ENCODE assay signal across 10 mouse cellular contexts in genomic region chr15:102287395-102287794, GRCm38 (mm10). TPM values are rescaled to one million over a fixed set of nuclear protein-coding genes. Genes with fewer than 3 reads are reported as not detected.
DNase-seq lines count a peak whose midpoint lies in the region; ATAC-seq and TF ChIP-seq lines count a peak whose summit lies in the region.
"Had no signal": no experiment of that assay in that cellular context is flagged by ENCODE, and none has a peak within 500 bp of the region (broad histone marks: within the 10 kb centered on the region; RNA-seq: fewer than 3 reads in every experiment).

No protein-coding gene starts in this region.

- H3K4me1 ChIP-seq in hindbrain, embryonic 14.5 days (replicated peaks; ENCODE audit: control insufficient read depth, insufficient read depth, low read length) = no peaks in the 10 kb centered on the region
- no peaks in the 10 kb centered on the region for H3K4me1 ChIP-seq in hindbrain, embryonic 13.5 days (replicated peaks)
- H3K4me1 ChIP-seq in CH12.LX (ENCODE audit: control insufficient read depth in 1 of 2, insufficient read depth in 2 of 2) = no peaks in the 10 kb centered on the region
- H3K4me1 ChIP-seq in forebrain, embryonic 10.5 days = 0 out of 2 replicates have a peak, but pooled peaks cover 2% of the 10 kb centered on the region

- H3K4me2 ChIP-seq in hindbrain, embryonic 14.5 days (replicated peaks) = no peak overlapping the region
- no peak overlapping the region for H3K4me2 ChIP-seq in hindbrain, embryonic 13.5 days
- H3K4me2 ChIP-seq in CH12.LX (ENCODE audit: insufficient read depth, low read depth, poor library complexity, severe bottlenecking) = no peak overlapping the region

- H3K79me2 ChIP-seq in CH12.LX (replicated peaks; ENCODE audit: control insufficient read depth, extremely low read depth, insufficient read depth, poor library complexity, severe bottlenecking) = no peaks in the 10 kb centered on the region

- 0 out of 2 replicates have a peak, but pooled peaks cover 7% of the 10 kb centered on the region for H3K36me3 ChIP-seq in hindbrain, embryonic 14.5 days (replicated peaks; ENCODE audit: control insufficient read depth, insufficient read depth)
- peaks cover 7% of the 10 kb centered on the region for H3K36me3 ChIP-seq in hindbrain, embryonic 13.5 days
- H3K36me3 ChIP-seq in CH12.LX (replicated peaks in 1 of 2; ENCODE audit: control insufficient read depth in 1 of 2, insufficient read depth in 1 of 2, low read length in 1 of 2) = peaks cover 3 to 11% of the 10 kb centered on the region in 2 experiments
- H3K36me3 ChIP-seq in forebrain, embryonic 10.5 days (replicated peaks) = peaks cover 5% of the 10 kb centered on the region

- no peak overlapping the region for H3K9ac ChIP-seq in hindbrain, embryonic 14.5 days
- no peak overlapping the region for H3K9ac ChIP-seq in hindbrain, embryonic 13.5 days
- H3K9ac ChIP-seq in CH12.LX (ENCODE audit: insufficient read depth, low read depth) = no peak overlapping the region

- H3K27ac ChIP-seq in hindbrain, embryonic 14.5 days = no peak overlapping the region
- no peak overlapping the region for H3K27ac ChIP-seq in hindbrain, embryonic 13.5 days
- no peak overlapping the region for H3K27ac ChIP-seq in CH12.LX (ENCODE audit: insufficient read depth, low read depth)
- H3K27ac ChIP-seq in forebrain, embryonic 10.5 days = no peak overlapping the region
- H3K27ac ChIP-seq: macrophage had no signal

- dilution Hi-C loops in CH12.LX (cut with MboI; ENCODE audit: extremely low pct_ligation_motif_present, extremely low pct_unique_long_range_greater_than_20kb, low sequenced_read_pairs) = no loop called here

- peak; percentile 89 for TF ChIP-seq RAD21 in CH12.LX (IDR thresholded peaks at IDR 0.05; ENCODE audit: low read depth, low read length)

- no peak for TF ChIP-seq EP300 in CH12.LX (IDR thresholded peaks at IDR 0.05; ENCODE audit: low read length)

- no peaks in the 10 kb centered on the region for H3K9me3 ChIP-seq in hindbrain, embryonic 14.5 days (ENCODE audit: control insufficient read depth, low read length)
- no peaks in the 10 kb centered on the region for H3K9me3 ChIP-seq in hindbrain, embryonic 13.5 days
- H3K9me3 ChIP-seq in CH12.LX (replicated peaks; ENCODE audit: low read length) = no peaks in the 10 kb centered on the region
- no peaks in the 10 kb centered on the region for H3K9me3 ChIP-seq in forebrain, embryonic 10.5 days

- in situ Hi-C loops in CH12.LX (cut with MboI; ENCODE audit: low pct_ligation_motif_present, low pct_unique_long_range_greater_than_20kb, low sequenced_read_pairs) = loop anchor here (5.0 kb wide), 1 partner anchor 50 kb away; no protein-coding TSS in a partner anchor

- ATAC-seq in hindbrain, embryonic 14.5 days (ENCODE audit: low FRiP score) = no peak
- ATAC-seq in hindbrain, embryonic 13.5 days (ENCODE audit: low FRiP score) = no peak
- peak; percentile 73 for ATAC-seq in megakaryocyte, adult 5-6 weeks (ENCODE audit: poor library complexity, severe bottlenecking)

- DNase-seq in hindbrain, embryonic 14.5 days (ENCODE audit: low spot score) = peak; percentile 65
- DNase-seq in 416B (ENCODE audit: low read depth) = peak; percentile 84
- DNase-seq in CH12.LX (ENCODE audit: extremely low read depth) = peak; percentile 76
- peak; percentile 41 for DNase-seq in embryo, embryonic 11.5 days (ENCODE audit: low read depth, low spot score)
- no peak for DNase-seq in forebrain, embryonic 10.5 days (ENCODE audit: extremely low spot score, low spot score)
- DNase-seq in frontal cortex, postnatal 14 days (ENCODE audit: low spot score in 2 of 2) = no peak

- no peak for TF ChIP-seq POLR2A in CH12.LX (IDR thresholded peaks at IDR 0.05; ENCODE audit: low read depth, low read length)

- H3K4me3 ChIP-seq in hindbrain, embryonic 14.5 days (replicated peaks; ENCODE audit: low read length) = no peak overlapping the region
- H3K4me3 ChIP-seq in hindbrain, embryonic 13.5 days = no peak overlapping the region
- no peak overlapping the region for H3K4me3 ChIP-seq in CH12.LX (replicated peaks in 1 of 3; ENCODE audit: low read depth in 2 of 3, low read length in 2 of 3, poor library complexity in 1 of 3)
- H3K4me3 ChIP-seq in forebrain, embryonic 10.5 days = no peak overlapping the region
- H3K4me3 ChIP-seq: erythroblast, embryonic 14.5 days had no signal

- peak; percentile 29 to 86; a peak in 2 of 4 replicates for TF ChIP-seq CTCF in CH12.LX (conservative IDR thresholded peaks at IDR 0.05 in 1 of 2, IDR thresholded peaks at IDR 0.05 in 1 of 2; ENCODE audit: low read depth in 2 of 2, low read length in 2 of 2)

- no peaks in the 10 kb centered on the region for H3K27me3 ChIP-seq in hindbrain, embryonic 14.5 days (ENCODE audit: control insufficient read depth, insufficient read depth, low read length)
- H3K27me3 ChIP-seq in hindbrain, embryonic 13.5 days = no peaks in the 10 kb centered on the region
- no peaks in the 10 kb centered on the region for H3K27me3 ChIP-seq in CH12.LX (replicated peaks)
- no peaks in the 10 kb centered on the region for H3K27me3 ChIP-seq in forebrain, embryonic 10.5 days (ENCODE audit: poor library complexity, severe bottlenecking)

TF ChIP-seq in CH12.LX, 34 proteins besides CTCF, POLR2A, EP300 and RAD21 (continues in another document):
- TF ChIP-seq MXI1 (IDR thresholded peaks at IDR 0.05; ENCODE audit: low read depth, low read length) (no peak), ZNF384 (IDR thresholded peaks at IDR 0.05; ENCODE audit: low read depth, low read length) (peak; percentile 80), TBP (conservative IDR thresholded peaks at IDR 0.05; ENCODE audit: low read depth, low read length) (no peak), SMC3 (IDR thresholded peaks at IDR 0.05; ENCODE audit: low read depth, low read length) (peak; percentile 71), MYC (IDR thresholded peaks at IDR 0.05; ENCODE audit: low read depth, low read length) (peak; percentile 60; the same call in 1 of the 2 replicates), USF2 (conservative IDR thresholded peaks at IDR 0.05; ENCODE audit: low read depth, low read length) (no peak), UBTF (IDR thresholded peaks at IDR 0.05; ENCODE audit: low read depth, low read length) (no peak), POLR2AphosphoS2 (IDR thresholded peaks at IDR 0.05; ENCODE audit: low read depth, low read length) (no peak), KAT2A (IDR thresholded peaks at IDR 0.05; ENCODE audit: insufficient replicate concordance, low read length) (no peak), NELFE (IDR thresholded peaks at IDR 0.05; ENCODE audit: low read depth, low read length) (no peak), SIN3A (IDR thresholded peaks at IDR 0.05; ENCODE audit: low read length) (no peak), MAX (IDR thresholded peaks at IDR 0.05; ENCODE audit: low read length) (no peak)

RNA-seq across cellular contexts. Expression of gene Mfsd5, which starts 8.1 kb away (rescaled TPM):
- polyA plus RNA-seq in hindbrain, embryonic 14.5 days (2014; fragmentation: Nextera tagmentation; extraction: Ambion mirVana) = 60.6 and 61.8 TPM in 2 replicates
- polyA plus RNA-seq in hindbrain, embryonic 13.5 days (2015; fragmentation: Nextera tagmentation; extraction: Ambion mirVana) = 54.7 TPM in 2 replicates
- total RNA-seq in CH12.LX (2012; rRNA removed) (31.1 and 37.1 TPM in 2 replicates), CH12.LX (2014; rRNA removed) (43.7 and 51.8 TPM in 2 replicates)
- polyA plus RNA-seq in CH12.LX (2012; ENCODE audit: insufficient read length, low read depth) = 76.2 and 90.6 TPM in 2 replicates
- 49.8 and 64.3 TPM in 2 replicates for total RNA-seq in megakaryocyte, adult 5-6 weeks (2015)
- 34.8 and 35.1 TPM in 2 replicates for total RNA-seq in megakaryocyte, adult 5-6 weeks (2017)
- polyA plus RNA-seq in forebrain, embryonic 10.5 days (2016; fragmentation: Nextera tagmentation; extraction: Ambion mirVana) = 64.2 and 66.8 TPM in 2 replicates

RNA-seq across cellular contexts. Expression of gene Espl1, which starts 8.7 kb away (rescaled TPM):
- 6.8 and 7.0 TPM in 2 replicates for polyA plus RNA-seq in hindbrain, embryonic 14.5 days (2014; fragmentation: Nextera tagmentation; extraction: Ambion mirVana)
- 7.0 and 7.2 TPM in 2 replicates for polyA plus RNA-seq in hindbrain, embryonic 13.5 days (2015; fragmentation: Nextera tagmentation; extraction: Ambion mirVana)
- total RNA-seq in CH12.LX (2012; rRNA removed) (51.0 and 64.6 TPM in 2 replicates), CH12.LX (2014; rRNA removed) (41.0 and 41.3 TPM in 2 replicates)
- 80.7 and 110 TPM in 2 replicates for polyA plus RNA-seq in CH12.LX (2012; ENCODE audit: insufficient read length, low read depth)
- total RNA-seq in megakaryocyte, adult 5-6 weeks (2015) = 26.3 and 37.4 TPM in 2 replicates
- 15.2 and 30.9 TPM in 2 replicates for total RNA-seq in megakaryocyte, adult 5-6 weeks (2017)
- polyA plus RNA-seq in forebrain, embryonic 10.5 days (2016; fragmentation: Nextera tagmentation; extraction: Ambion mirVana) = 55.6 and 59.9 TPM in 2 replicates

RNA-seq across cellular contexts. Expression of gene Gm9918, which starts 17.0 kb away (rescaled TPM):
- polyA plus RNA-seq in hindbrain, embryonic 14.5 days (2014; fragmentation: Nextera tagmentation; extraction: Ambion mirVana) = not detected in 2 replicates
- 0.14 and 0.22 TPM in 2 replicates for polyA plus RNA-seq in hindbrain, embryonic 13.5 days (2015; fragmentation: Nextera tagmentation; extraction: Ambion mirVana)
- not detected in 2 replicates for total RNA-seq in CH12.LX (2012; rRNA removed)
- not detected in 2 replicates for total RNA-seq in CH12.LX (2014; rRNA removed)
- polyA plus RNA-seq in CH12.LX (2012; ENCODE audit: insufficient read length, low read depth) = not detected in 2 replicates
- total RNA-seq in megakaryocyte, adult 5-6 weeks (2015) = not detected in 2 replicates
- total RNA-seq in megakaryocyte, adult 5-6 weeks (2017) = not detected in 2 replicates
- 0.48 and 0.76 TPM in 2 replicates for polyA plus RNA-seq in forebrain, embryonic 10.5 days (2016; fragmentation: Nextera tagmentation; extraction: Ambion mirVana)
- polyA plus RNA-seq: erythroblast, embryonic 14.5 days; macrophage had no signal

RNA-seq across cellular contexts. Expression of gene Rarg, which starts 30.1 kb away (rescaled TPM):
- polyA plus RNA-seq in hindbrain, embryonic 14.5 days (2014; fragmentation: Nextera tagmentation; extraction: Ambion mirVana) = 6.2 and 6.7 TPM in 2 replicates
- polyA plus RNA-seq in hindbrain, embryonic 13.5 days (2015; fragmentation: Nextera tagmentation; extraction: Ambion mirVana) = 5.7 and 7.1 TPM in 2 replicates
- total RNA-seq in CH12.LX (2012; rRNA removed) (0.64 and 0.76 TPM in 2 replicates), CH12.LX (2014; rRNA removed) (0.17 and 0.32 TPM in 2 replicates)
- 0.63 and 0.76 TPM in 2 replicates for polyA plus RNA-seq in CH12.LX (2012; ENCODE audit: insufficient read length, low read depth)
- total RNA-seq in megakaryocyte, adult 5-6 weeks (2015) = 34.6 and 39.9 TPM in 2 replicates
- 30.8 and 31.9 TPM in 2 replicates for total RNA-seq in megakaryocyte, adult 5-6 weeks (2017)
- 27.5 and 31.3 TPM in 2 replicates for polyA plus RNA-seq in forebrain, embryonic 10.5 days (2016; fragmentation: Nextera tagmentation; extraction: Ambion mirVana)

RNA-seq across cellular contexts. Expression of gene Pfdn5, which starts 38.5 kb away (rescaled TPM):
- polyA plus RNA-seq in hindbrain, embryonic 14.5 days (2014; fragmentation: Nextera tagmentation; extraction: Ambion mirVana) = 518 and 626 TPM in 2 replicates
- 502 and 514 TPM in 2 replicates for polyA plus RNA-seq in hindbrain, embryonic 13.5 days (2015; fragmentation: Nextera tagmentation; extraction: Ambion mirVana)
- 265 and 269 TPM in 2 replicates for total RNA-seq in CH12.LX (2012; rRNA removed)
- 296 and 371 TPM in 2 replicates for total RNA-seq in CH12.LX (2014; rRNA removed)
- 356 and 502 TPM in 2 replicates for polyA plus RNA-seq in CH12.LX (2012; ENCODE audit: insufficient read length, low read depth)
- 385 and 398 TPM in 2 replicates for total RNA-seq in megakaryocyte, adult 5-6 weeks (2015)
- total RNA-seq in megakaryocyte, adult 5-6 weeks (2017) = 347 and 441 TPM in 2 replicates
- polyA plus RNA-seq in forebrain, embryonic 10.5 days (2016; fragmentation: Nextera tagmentation; extraction: Ambion mirVana) = 311 and 331 TPM in 2 replicates

Comparison
In these comparisons a context has a peak if more than half of its experiments do, and no peak if none do; other contexts are left out.
1. DNase-seq: peak in hindbrain, embryonic 14.5 days (single experiment), 416B (single experiment), CH12.LX (single experiment) and embryo, embryonic 11.5 days (single experiment); none in forebrain, embryonic 10.5 days (single experiment) and frontal cortex, postnatal 14 days (0 of 2).